Mouse (Mus musculus): ENCODE data around the gene Gbx1.

DNA sequence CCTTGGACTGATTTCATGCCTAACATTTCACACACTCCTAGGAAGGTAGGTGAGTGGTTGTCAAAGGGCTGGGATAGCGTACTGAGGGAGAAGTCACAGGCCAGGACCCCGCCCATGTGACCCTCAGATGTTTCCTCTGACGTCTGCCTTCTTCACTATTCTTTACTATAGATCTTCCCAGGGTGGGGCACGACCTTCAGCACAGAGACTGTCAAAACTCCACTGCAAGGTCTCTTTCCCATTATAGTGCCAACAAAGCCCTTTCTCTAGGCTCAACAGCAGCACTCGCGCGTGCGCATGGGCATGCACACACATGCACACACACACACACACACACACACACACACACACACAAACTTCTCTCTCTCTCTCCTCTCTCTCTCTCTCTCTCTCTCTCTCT, 3.2 kb downstream of the Gbx1 start:
- TF ChIP-seq POLR2A (IDR thresholded peaks at IDR 0.05; ENCODE audit: extremely low read depth, insufficient read depth, low read length) = no peak
- TF ChIP-seq CTCF (IDR thresholded peaks at IDR 0.05; ENCODE audit: extremely low read depth, insufficient read depth, low read length) = no peak

Measured in cortical plate, adult 2 months (tissue).